Mouse (Mus musculus): ENCODE data around the gene Btnl6.
"Not testable (repeated sequence)": the region's sequence is repeated elsewhere in the genome, so short reads cannot be mapped to it uniquely, and the experiment has no call there.

GRCm38 (mm10) chr17:34497319-34497718 lies 19.8 kb downstream of the Btnl6 start:
- TF ChIP-seq POLR2A, CTCF (IDR thresholded peaks at IDR 0.05; ENCODE audit: insufficient read depth, low read depth, low read length): not testable (repeated sequence)

Data from olfactory bulb, adult 2 months (tissue).